Mouse (Mus musculus): ENCODE measurements around the gene Myo1e.

GRCm38 (mm10) chr9:70224046-70224445 is 16.9 kb downstream of the Myo1e start:
- TF ChIP-seq CTCF (IDR thresholded peaks at IDR 0.05; ENCODE audit: extremely low read depth, insufficient read depth, low read length) (no peak), POLR2A (IDR thresholded peaks at IDR 0.05; ENCODE audit: extremely low read depth, insufficient read depth, low read length) (no peak)
